Mouse (Mus musculus): Measurements from ENCODE around the gene Polr2h. TPM values are rescaled to one million over a fixed set of nuclear protein-coding genes. Genes with fewer than 3 reads are reported as not detected.

Polr2h gene
- polyA plus RNA-seq, 1 experiment, result 60.5 TPM

DNA sequence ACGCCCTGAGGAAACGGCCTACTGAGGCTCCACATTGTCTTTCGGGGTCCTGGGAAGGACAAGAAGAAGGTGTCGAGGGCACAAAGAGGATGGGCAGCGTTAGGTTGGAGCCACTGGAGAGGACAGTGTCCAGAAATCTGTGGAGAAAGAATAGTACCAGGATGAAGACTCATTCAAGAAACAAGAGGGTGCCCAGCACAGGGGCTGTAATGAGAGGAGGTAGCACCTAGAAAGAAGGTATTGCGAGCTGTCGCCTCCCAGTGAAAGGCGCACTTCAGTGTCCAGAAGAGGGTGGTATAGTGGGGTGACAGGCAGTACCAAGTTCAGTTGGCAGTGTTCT, 654 bp upstream of the Polr2h start:
- Histone ChIP-seq H3K4me2 (ENCODE audit: low read depth) (peak overlapping the region; percentile 98), H3K79me2 (ENCODE audit: control insufficient read depth, insufficient read depth) (peaks cover 3% of the 10 kb centered on the region), H3K36me3 (ENCODE audit: control insufficient read depth, insufficient read depth) (peaks cover 16% of the 10 kb centered on the region), H3ac (ENCODE audit: control insufficient read depth, insufficient read length) (peak overlapping the region; percentile 3), H3K4me3 (peak overlapping the region; percentile 61), H3K27me3 (ENCODE audit: control insufficient read depth, insufficient read depth, insufficient read length) (no peaks in the 10 kb centered on the region)
- TF ChIP-seq CEBPB (IDR thresholded peaks at IDR 0.05; ENCODE audit: insufficient read depth, poor library complexity, severe bottlenecking), result no peak
- no peak for TF ChIP-seq MYOG (IDR thresholded peaks at IDR 0.05; ENCODE audit: control insufficient read depth in 1 of 3, insufficient read depth in 1 of 3, insufficient read length in 2 of 3, low read depth in 2 of 3)
- TF ChIP-seq POLR2AphosphoS2 (IDR thresholded peaks at IDR 0.05; ENCODE audit: insufficient read length, low read depth), result no peak
- TF ChIP-seq SRF (IDR thresholded peaks at IDR 0.05; ENCODE audit: control insufficient read depth, insufficient read length, low read depth), result no peak
- no peak for TF ChIP-seq E2F4 (IDR thresholded peaks at IDR 0.05; ENCODE audit: insufficient read depth)
- TF ChIP-seq MYOD1 (IDR thresholded peaks at IDR 0.05; ENCODE audit: control insufficient read depth in 1 of 3, insufficient read length in 2 of 3, low read depth in 2 of 3), result no peak
- no peak for TF ChIP-seq REST (IDR thresholded peaks at IDR 0.05; ENCODE audit: insufficient read depth, insufficient read length)
- no peak for TF ChIP-seq MAX (IDR thresholded peaks at IDR 0.05; ENCODE audit: low read depth)
- no peak for TF ChIP-seq USF1 (IDR thresholded peaks at IDR 0.05; ENCODE audit: low read depth)
- TF ChIP-seq POLR2A (IDR thresholded peaks at IDR 0.05; ENCODE audit: insufficient read length, low read depth), result no peak
- TF ChIP-seq TCF3 (IDR thresholded peaks at IDR 0.05; ENCODE audit: insufficient read length, low read depth), result no peak
- no peak for TF ChIP-seq TCF12 (IDR thresholded peaks at IDR 0.05; ENCODE audit: insufficient read depth, poor library complexity, severe bottlenecking)

DNA sequence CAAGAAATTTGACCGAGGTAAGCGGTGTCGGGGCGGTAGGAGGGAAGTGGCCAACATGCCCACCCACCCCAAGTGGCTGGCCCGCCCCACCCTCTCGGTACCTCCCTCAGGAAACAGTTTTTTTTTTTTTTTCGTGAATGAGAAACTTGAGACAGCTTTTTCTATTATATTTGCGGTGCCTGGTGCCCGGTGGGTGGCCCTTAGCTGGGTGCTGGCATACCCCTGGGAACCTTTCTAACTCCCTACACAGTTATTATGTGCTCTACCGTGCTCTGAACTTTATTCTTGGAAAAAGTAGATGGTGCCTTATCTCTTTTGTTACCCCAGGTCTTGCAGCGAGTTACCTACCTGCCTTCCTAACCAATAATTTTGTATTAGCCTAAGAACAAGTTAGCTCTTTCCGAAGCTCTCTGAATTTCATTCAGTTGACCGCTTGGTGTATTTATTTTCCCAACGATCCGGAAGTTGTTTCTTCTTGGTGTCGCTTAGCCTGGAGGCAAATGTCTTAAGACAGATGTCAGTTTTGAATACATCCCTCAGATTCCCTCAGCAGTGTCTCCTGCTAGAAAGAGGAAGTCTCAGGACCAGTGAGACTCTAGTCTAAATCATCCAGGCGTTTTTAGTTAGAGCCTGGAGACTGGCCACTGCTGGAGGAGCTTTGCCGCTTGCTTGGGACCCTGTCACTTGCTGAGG, 659 bp downstream of the Polr2h start:
- peaks cover 3% of the 10 kb centered on the region for H3K79me2 ChIP-seq (ENCODE audit: control insufficient read depth, insufficient read depth)
- TF ChIP-seq E2F4 (IDR thresholded peaks at IDR 0.05; ENCODE audit: insufficient read depth) (no peak), MYOD1 (IDR thresholded peaks at IDR 0.05; ENCODE audit: control insufficient read depth in 1 of 3, insufficient read length in 2 of 3, low read depth in 2 of 3) (no peak), POLR2AphosphoS2 (IDR thresholded peaks at IDR 0.05; ENCODE audit: insufficient read length, low read depth) (no peak), MAX (IDR thresholded peaks at IDR 0.05; ENCODE audit: low read depth) (no peak), CEBPB (IDR thresholded peaks at IDR 0.05; ENCODE audit: insufficient read depth, poor library complexity, severe bottlenecking) (no peak), TCF12 (IDR thresholded peaks at IDR 0.05; ENCODE audit: insufficient read depth, poor library complexity, severe bottlenecking) (no peak), REST (IDR thresholded peaks at IDR 0.05; ENCODE audit: insufficient read depth, insufficient read length) (no peak), POLR2A (IDR thresholded peaks at IDR 0.05; ENCODE audit: insufficient read length, low read depth) (no peak), TCF3 (IDR thresholded peaks at IDR 0.05; ENCODE audit: insufficient read length, low read depth) (no peak), USF1 (IDR thresholded peaks at IDR 0.05; ENCODE audit: low read depth) (no peak), SRF (IDR thresholded peaks at IDR 0.05; ENCODE audit: control insufficient read depth, insufficient read length, low read depth) (no peak), MYOG (IDR thresholded peaks at IDR 0.05; ENCODE audit: control insufficient read depth in 1 of 3, insufficient read depth in 1 of 3, insufficient read length in 2 of 3, low read depth in 2 of 3) (no peak)
- H3K4me2 ChIP-seq (ENCODE audit: low read depth), result peak overlapping the region; percentile 90
- peaks cover 17% of the 10 kb centered on the region for H3K36me3 ChIP-seq (ENCODE audit: control insufficient read depth, insufficient read depth)
- H3ac ChIP-seq (ENCODE audit: control insufficient read depth, insufficient read length), result peak overlapping the region; percentile 3
- H3K27me3 ChIP-seq (ENCODE audit: control insufficient read depth, insufficient read depth, insufficient read length), result no peaks in the 10 kb centered on the region
- H3K4me3 ChIP-seq, result peak overlapping the region; percentile 61

DNA sequence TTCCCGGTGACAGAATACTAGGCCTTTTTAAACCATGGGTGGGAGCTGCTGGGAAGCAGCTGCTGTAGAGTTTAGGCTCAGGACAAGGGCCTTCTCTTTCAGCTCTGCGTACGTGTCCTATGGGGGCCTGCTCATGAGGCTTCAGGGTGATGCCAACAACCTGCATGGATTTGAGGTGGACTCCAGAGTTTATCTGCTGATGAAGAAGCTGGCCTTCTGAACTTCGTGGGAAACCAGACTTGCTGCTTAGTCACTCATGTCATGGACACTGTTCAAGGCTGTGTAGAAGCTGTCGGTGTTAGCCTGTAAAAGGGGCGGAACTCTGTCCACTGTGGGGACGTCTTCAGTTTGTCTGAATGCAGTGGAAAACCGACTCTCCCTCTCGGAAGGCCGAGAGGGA, 4.3 kb downstream of the Polr2h start:
- no peak overlapping the region for H3K4me3 ChIP-seq
- peaks cover 3% of the 10 kb centered on the region for H3K79me2 ChIP-seq (ENCODE audit: control insufficient read depth, insufficient read depth)
- no peak overlapping the region for H3ac ChIP-seq (ENCODE audit: control insufficient read depth, insufficient read length)
- H3K4me2 ChIP-seq (ENCODE audit: low read depth), result no peak overlapping the region
- TF ChIP-seq CEBPB (IDR thresholded peaks at IDR 0.05; ENCODE audit: insufficient read depth, poor library complexity, severe bottlenecking), result no peak
- no peak for TF ChIP-seq USF1 (IDR thresholded peaks at IDR 0.05; ENCODE audit: low read depth)
- no peak for TF ChIP-seq MYOD1 (IDR thresholded peaks at IDR 0.05; ENCODE audit: control insufficient read depth in 1 of 3, insufficient read length in 2 of 3, low read depth in 2 of 3)
- no peak for TF ChIP-seq MYOG (IDR thresholded peaks at IDR 0.05; ENCODE audit: control insufficient read depth in 1 of 3, insufficient read depth in 1 of 3, insufficient read length in 2 of 3, low read depth in 2 of 3)
- TF ChIP-seq TCF3 (IDR thresholded peaks at IDR 0.05; ENCODE audit: insufficient read length, low read depth), result no peak
- TF ChIP-seq E2F4 (IDR thresholded peaks at IDR 0.05; ENCODE audit: insufficient read depth), result no peak
- no peak for TF ChIP-seq TCF12 (IDR thresholded peaks at IDR 0.05; ENCODE audit: insufficient read depth, poor library complexity, severe bottlenecking)
- TF ChIP-seq POLR2AphosphoS2 (IDR thresholded peaks at IDR 0.05; ENCODE audit: insufficient read length, low read depth), result no peak
- TF ChIP-seq POLR2A (IDR thresholded peaks at IDR 0.05; ENCODE audit: insufficient read length, low read depth), result no peak
- TF ChIP-seq SRF (IDR thresholded peaks at IDR 0.05; ENCODE audit: control insufficient read depth, insufficient read length, low read depth), result no peak
- no peak for TF ChIP-seq REST (IDR thresholded peaks at IDR 0.05; ENCODE audit: insufficient read depth, insufficient read length)
- TF ChIP-seq MAX (IDR thresholded peaks at IDR 0.05; ENCODE audit: low read depth), result no peak
- peaks cover 17% of the 10 kb centered on the region for H3K36me3 ChIP-seq (ENCODE audit: control insufficient read depth, insufficient read depth)
- H3K27me3 ChIP-seq (ENCODE audit: control insufficient read depth, insufficient read depth, insufficient read length), result no peaks in the 10 kb centered on the region

DNA sequence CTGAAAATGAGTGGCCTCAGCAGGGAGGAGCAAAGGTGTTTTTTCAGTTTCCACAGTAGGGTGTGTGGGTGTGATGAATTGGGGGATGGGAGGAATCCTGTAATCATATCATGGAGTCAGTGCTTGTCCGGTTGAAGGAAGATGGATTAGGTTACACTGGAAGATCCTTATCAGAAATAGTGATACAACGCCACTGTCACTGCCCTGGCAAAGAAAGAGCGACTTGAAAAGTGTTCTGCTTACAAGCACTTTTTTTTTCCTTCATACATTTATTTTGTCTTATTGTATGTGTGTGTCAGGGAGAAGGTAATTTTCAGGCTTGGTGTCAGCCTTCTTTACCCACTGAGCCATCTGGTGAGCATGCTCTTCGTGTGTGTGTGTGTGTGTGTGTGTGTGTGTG, 5.3 kb downstream of the Polr2h start:
- H3K36me3 ChIP-seq (ENCODE audit: control insufficient read depth, insufficient read depth), result peaks cover 17% of the 10 kb centered on the region
- no peak overlapping the region for H3K4me2 ChIP-seq (ENCODE audit: low read depth)
- H3K79me2 ChIP-seq (ENCODE audit: control insufficient read depth, insufficient read depth), result peaks cover 3% of the 10 kb centered on the region
- TF ChIP-seq REST (IDR thresholded peaks at IDR 0.05; ENCODE audit: insufficient read depth, insufficient read length) (no peak), MAX (IDR thresholded peaks at IDR 0.05; ENCODE audit: low read depth) (no peak), TCF3 (IDR thresholded peaks at IDR 0.05; ENCODE audit: insufficient read length, low read depth) (no peak), MYOG (IDR thresholded peaks at IDR 0.05; ENCODE audit: control insufficient read depth in 1 of 3, insufficient read depth in 1 of 3, insufficient read length in 2 of 3, low read depth in 2 of 3) (no peak), POLR2A (IDR thresholded peaks at IDR 0.05; ENCODE audit: insufficient read length, low read depth) (no peak), SRF (IDR thresholded peaks at IDR 0.05; ENCODE audit: control insufficient read depth, insufficient read length, low read depth) (no peak), TCF12 (IDR thresholded peaks at IDR 0.05; ENCODE audit: insufficient read depth, poor library complexity, severe bottlenecking) (no peak), MYOD1 (IDR thresholded peaks at IDR 0.05; ENCODE audit: control insufficient read depth in 1 of 3, insufficient read length in 2 of 3, low read depth in 2 of 3) (no peak), CEBPB (IDR thresholded peaks at IDR 0.05; ENCODE audit: insufficient read depth, poor library complexity, severe bottlenecking) (no peak), USF1 (IDR thresholded peaks at IDR 0.05; ENCODE audit: low read depth) (no peak), E2F4 (IDR thresholded peaks at IDR 0.05; ENCODE audit: insufficient read depth) (no peak), POLR2AphosphoS2 (IDR thresholded peaks at IDR 0.05; ENCODE audit: insufficient read length, low read depth) (no peak)
- no peaks in the 10 kb centered on the region for H3K27me3 ChIP-seq (ENCODE audit: control insufficient read depth, insufficient read depth, insufficient read length)
- no peak overlapping the region for H3ac ChIP-seq (ENCODE audit: control insufficient read depth, insufficient read length)
- H3K4me3 ChIP-seq, result no peak overlapping the region

Measured in myocyte (in vitro differentiated cells).